Mouse (Mus musculus): Measurements from ENCODE around the gene Ssx2ip. TPM values are rescaled to one million over a fixed set of nuclear protein-coding genes. Genes with fewer than 3 reads are reported as not detected.
A peak's percentile ranks its signal among the peaks of the same experiment; 100 is the strongest.

Ssx2ip gene
- 10 to 100 TPM; 87.7 to 89.5 TPM for total RNA-seq (2021)

DNA sequence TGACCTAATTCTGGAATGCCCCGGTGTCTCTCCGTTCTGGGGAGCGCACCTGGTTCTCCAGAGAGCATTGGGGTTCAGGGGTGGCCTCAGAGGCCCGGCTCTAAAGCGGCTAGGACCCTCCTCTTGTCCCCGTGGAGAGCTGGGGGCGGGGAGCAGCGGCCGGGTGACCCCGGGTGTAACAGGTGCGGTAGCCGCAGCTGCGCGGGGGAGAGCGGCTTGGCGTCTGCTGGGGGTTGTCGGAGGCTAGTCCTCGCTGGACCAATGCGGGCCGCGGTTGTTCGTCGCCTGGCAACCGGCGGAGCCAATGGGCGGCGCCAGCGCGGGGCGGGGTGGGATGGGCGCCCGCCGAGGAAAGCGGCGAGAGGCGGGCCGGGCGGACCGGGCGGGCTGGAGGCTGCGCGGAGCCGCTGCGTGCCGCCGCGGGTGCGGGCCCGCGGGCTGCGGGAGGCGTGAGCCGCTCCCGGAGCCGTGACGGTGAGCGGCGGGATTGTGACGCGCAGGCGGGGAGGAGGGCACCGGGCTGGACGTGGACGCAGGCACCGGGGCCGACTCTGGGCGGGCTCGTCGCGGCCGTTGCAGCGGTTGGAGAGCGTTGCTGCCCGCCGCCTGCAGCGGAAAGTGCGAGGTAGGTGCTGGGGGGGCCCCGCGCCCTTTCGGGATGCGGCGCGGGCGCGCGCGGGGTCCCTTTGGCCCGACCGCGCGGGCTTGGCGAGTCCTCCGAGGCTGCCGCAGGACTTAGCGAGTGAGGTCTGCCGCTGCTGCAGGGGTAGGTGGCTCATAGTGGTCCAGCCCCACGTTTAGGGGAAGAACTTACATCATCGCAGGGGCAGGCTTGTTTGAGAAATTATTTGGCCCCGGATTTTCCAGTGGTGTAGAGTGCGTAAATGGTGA is at the start of gene Ssx2ip:
Gene Ssx2ip (plus strand): TSS at position 332 of the 891 bp plus-strand sequence.
- peak; percentile 97 to 98 for DNase-seq (ENCODE audit: low spot score in 2 of 2)
- intact Hi-C loops (cut with DNase I), result loop anchor here (5.0 kb wide), 1 partner anchor 57 kb away; no protein-coding TSS in a partner anchor

DNA sequence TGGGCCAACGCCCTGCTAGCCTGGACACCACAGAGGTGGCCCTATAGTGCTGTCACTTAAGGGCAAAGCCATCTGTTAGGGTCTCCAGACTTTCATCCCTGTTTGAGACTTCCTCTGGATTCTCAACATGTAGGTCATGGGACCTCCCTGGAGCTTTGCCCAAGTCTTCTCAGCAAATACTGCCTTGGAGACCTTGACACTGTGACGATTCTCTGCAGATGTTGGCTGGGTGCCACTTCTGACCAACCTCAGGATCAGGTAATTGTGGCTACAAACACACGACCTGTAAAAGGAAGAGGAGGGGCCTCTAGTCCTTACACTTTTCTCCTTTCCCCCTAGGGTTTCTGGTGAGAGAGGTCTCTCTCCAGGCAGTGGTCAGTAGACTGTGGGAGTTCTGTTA is 49.3 kb upstream of the Ssx2ip start:
- intact Hi-C loops (cut with DNase I), result no loop called here
- DNase-seq (ENCODE audit: low spot score in 2 of 2), result no peak

DNA sequence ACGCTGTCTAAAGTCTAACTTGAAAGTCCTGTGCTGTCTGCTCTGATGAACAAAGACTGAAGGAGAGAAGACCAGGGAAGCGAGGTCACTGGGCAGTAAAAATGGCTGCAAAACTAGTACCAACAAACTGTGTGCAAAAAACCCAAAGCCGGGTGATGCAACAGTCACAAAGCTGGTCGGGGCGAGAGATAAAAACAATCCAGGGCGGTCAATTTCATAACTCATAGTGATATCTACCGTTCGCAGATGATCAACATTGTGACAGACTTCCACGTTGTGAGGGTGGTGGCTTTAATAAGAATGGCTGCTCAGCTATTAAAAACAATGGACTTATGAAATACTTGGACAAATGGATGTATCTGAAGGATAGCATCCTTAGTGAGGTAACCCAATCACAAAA is 39.0 kb upstream of the Ssx2ip start:
- no peak for DNase-seq (ENCODE audit: low spot score in 2 of 2)
- intact Hi-C loops (cut with DNase I), result no loop called here

DNA sequence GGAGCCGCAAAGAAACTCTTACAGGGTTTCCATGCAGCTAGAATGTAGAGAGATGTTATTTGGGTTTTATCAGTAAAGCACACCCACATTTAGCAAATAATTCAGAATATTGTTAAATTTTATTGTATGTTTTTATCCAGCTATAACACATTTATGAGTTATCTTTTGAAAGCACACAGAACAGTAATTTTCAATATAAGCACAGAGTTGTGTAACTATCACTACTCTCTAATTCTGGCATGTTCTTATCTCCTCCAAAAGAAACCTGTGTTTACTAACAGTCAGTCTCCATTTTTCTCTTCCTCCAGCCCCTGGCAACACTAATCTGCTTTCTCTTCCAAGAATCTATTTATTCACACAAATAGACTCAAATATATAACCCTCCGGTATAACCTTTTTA is 37.4 kb upstream of the Ssx2ip start:
- intact Hi-C loops (cut with DNase I), result no loop called here
- no peak for DNase-seq (ENCODE audit: low spot score in 2 of 2)

DNA sequence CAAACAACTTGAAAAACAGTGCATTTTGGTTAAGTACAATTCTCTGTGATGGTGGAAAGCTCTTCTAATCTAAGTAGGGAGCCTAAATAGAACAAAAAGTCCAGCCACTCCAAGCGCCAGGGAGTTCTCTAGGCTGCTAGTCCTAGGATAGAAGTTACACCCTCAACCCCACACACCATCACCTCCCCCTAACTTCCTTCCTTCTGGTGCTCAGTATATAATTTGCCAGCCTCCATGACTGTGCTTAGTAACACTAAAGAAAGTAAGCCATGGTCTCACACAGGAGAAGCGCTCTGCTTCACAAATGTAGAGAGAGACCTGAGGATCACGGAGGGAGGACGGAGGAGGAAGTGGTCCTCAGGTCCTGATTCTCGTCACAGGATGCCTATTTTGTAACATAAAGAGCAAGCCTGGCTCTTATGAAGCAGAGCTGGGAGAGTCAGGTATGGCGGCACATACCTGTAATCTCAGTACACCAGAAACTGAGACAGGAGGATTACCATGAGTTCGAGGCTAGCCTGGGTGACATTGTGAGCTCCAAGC is 33.8 kb upstream of the Ssx2ip start:
- intact Hi-C loops (cut with DNase I), result no loop called here
- no peak for DNase-seq (ENCODE audit: low spot score in 2 of 2)

DNA sequence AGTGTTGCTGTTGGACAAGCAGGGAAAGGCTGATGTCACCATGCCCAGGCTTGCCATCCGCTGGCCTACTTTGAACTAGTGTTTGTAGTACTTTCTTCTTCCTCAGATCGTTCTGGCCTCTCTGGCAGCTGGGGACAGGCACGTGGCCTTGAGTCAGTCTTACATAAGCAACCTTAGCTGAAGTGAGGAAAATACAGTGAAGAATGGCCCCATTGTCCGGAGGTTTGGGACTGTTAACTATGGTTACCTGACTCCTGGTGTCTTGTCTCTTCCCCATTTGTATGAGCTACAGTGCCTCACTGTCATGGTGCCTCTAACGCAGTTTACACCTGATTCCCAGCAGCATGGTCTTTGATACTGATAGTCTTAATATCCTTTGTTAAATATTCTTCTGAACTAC is 33.2 kb upstream of the Ssx2ip start:
- intact Hi-C loops (cut with DNase I), result no loop called here
- no peak for DNase-seq (ENCODE audit: low spot score in 2 of 2)

DNA sequence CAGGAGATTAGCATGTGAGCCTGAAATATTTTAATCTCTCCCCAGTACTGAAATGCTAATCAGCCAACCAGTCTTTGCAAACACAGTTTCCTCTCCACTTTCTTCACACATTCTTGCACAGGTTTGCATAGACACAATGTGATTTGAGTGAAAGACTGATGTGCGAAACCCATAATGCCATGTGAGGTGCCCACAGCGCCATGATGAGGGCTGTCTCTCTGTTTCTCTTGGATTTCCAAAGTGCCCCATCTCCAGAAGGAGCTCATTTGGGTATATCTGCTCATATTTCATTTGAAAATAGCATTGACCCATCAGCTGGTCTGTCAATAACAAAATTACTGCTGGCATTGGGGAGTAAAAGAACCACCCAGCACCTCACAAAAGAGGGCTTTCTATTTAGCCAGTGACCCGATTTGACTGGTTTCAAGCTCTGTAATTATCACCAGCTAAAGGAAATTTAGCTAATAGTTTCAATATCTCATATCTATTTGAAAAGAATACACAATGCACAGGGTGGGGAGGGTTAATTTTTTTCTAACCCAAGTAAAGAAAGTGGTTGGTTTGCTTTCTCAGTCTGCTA is 29.8 kb upstream of the Ssx2ip start:
- intact Hi-C loops (cut with DNase I), result no loop called here
- no peak for DNase-seq (ENCODE audit: low spot score in 2 of 2)

DNA sequence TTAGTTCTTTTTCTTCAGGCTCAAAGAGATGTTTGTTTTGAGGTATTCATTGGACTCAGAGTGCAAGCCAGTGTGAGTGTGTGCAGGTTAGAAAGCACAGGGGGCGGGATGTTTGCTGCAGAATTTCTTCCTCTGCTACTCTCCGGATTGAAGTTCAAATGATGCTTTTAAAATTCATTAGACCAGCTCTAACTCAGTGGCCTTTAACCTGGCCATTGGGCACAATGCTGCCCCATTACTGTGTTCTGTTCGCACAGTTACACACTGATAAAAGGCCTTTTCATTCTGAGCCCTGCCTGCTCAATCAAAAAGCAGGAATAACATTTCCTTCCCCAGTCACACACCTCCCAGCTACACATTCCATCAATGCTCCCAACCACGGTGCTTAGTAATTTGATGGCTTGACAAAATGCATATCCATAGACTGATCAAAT is 29.2 kb upstream of the Ssx2ip start:
- no peak for DNase-seq (ENCODE audit: low spot score in 2 of 2)
- intact Hi-C loops (cut with DNase I), result no loop called here

DNA sequence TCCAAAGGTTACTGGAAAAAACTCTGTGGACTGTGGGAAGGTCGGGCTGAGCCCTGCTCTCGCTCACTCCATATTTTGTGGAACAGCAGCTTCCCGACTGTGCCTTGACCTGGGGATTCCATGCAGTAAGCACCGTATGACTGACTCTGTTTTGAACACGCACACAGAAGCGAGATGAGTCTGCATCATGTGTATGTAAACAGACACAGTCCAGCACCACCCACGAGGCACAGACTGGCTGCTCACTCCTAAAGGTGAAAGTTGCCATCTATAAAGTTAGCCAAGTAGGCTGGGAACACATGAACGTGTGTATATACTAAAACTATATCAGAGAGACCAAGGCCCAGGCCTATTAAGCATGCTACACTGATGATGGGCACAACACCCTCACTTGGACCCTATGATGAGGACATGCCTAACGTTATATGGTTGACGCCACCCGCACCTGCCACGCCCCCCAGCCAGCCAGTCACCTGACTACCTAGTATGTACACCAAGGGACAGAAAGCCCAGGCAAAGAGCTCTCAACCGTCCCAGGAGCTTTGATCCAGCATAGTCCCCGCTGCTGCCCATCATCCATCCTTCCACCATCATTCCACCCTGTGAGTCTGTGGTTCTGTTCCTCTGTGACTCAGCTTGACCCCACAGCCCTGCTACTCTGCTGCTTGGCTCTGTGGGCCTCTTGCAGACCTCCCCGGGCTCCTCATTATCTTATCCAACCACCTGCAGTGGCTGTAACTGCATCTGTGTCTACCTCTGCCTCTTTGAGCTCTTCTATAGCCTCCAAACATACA is 27.9 kb upstream of the Ssx2ip start:
- intact Hi-C loops (cut with DNase I), result no loop called here

DNA sequence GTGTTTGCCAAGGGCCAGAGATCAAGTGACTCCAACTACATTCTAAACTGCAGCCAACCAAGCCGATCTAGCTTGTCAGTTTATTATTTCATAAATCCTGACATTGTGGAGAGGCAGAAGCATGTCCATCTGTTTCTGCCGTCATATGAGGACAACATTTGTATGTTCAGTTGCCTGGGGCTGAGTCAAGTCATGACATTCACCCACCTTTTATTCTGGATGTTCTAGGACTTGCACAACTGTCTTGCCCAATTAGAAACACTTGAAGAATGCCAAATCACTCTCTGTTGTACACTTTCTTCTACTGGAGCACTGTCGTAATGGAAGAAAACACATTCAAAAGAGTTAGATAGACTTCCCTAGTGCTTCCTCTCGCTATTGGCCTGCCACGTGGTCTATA is 27.2 kb upstream of the Ssx2ip start:
- intact Hi-C loops (cut with DNase I), result no loop called here
- DNase-seq (ENCODE audit: low spot score in 2 of 2), result no peak

More for the DNA sequence above, 27.9 kb upstream of the Ssx2ip start:
- no peak for DNase-seq (ENCODE audit: low spot score in 2 of 2)

DNA sequence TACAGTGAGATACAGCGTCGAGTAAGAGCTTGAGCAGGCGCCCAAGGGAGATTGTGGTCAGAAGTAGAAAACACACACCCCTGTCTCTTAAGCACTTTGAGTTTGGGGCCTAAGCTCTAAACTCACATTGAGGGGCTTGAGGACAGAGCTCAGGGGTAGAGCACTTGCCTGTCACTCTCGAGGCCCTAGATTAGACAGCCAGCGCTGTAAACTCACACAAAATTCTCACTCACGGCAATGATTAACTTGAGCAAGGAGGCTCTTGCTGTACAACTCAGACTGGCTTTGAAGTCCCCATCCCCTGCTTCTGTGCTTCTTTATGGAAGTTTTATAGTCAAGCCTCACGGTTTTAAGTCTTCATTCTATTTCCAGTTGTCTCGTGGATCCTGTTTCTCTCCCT is 25.7 kb upstream of the Ssx2ip start:
- intact Hi-C loops (cut with DNase I), result no loop called here
- DNase-seq (ENCODE audit: low spot score in 2 of 2), result no peak

DNA sequence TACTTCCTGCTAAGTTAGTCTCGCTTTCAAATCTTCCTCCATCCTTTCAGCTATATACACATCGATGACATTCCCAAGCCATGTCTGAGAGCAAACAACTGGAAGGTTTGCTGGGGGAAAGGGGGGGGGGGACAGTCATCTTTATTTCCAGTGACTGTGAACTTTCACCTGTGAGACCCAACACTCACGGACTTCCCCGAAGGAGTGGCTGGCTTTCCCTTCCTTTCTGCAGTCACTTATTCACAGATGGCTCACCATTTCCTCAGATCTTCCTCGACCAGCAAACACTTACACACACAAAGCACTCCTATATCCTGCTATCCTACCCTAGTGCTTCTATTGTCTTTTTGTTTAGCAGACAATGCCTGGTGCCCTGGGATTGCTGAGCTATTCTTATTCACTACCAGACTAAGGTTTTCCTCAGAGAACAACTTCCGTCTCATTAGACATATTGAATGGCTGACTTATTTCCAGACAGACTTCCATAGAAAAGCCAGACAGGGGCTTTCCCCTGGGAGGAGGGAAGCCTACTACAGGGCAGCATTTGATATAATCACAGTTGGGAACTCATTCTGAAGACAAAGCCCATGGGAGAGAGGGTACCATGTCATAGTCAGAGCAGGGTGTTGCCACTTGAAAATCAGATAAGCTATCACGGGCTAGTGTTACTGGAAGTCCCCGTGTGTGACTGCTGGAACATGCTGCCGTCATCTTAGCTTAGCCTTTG is 24.5 kb upstream of the Ssx2ip start:
- DNase-seq (ENCODE audit: low spot score in 2 of 2), result no peak
- intact Hi-C loops (cut with DNase I), result no loop called here

DNA sequence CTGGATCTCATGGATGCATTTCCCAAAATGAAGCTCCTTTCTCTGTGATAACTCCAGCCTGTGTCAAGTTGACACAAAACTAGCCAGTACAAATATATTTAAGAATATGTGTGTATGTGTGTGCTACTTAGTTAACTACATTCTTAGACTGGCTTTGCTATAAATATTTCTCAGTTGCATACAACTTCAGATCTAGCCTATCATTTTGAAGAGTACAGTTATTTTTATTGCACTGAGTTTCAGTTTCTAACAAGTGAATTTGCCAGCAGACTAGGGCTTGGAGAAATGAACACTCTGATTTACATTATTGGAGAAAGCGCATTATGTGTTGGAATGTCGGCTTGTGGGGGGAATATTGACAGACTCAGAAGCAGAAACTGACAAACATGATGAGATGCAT is 23.6 kb upstream of the Ssx2ip start:
- no peak for DNase-seq (ENCODE audit: low spot score in 2 of 2)
- intact Hi-C loops (cut with DNase I), result no loop called here

DNA sequence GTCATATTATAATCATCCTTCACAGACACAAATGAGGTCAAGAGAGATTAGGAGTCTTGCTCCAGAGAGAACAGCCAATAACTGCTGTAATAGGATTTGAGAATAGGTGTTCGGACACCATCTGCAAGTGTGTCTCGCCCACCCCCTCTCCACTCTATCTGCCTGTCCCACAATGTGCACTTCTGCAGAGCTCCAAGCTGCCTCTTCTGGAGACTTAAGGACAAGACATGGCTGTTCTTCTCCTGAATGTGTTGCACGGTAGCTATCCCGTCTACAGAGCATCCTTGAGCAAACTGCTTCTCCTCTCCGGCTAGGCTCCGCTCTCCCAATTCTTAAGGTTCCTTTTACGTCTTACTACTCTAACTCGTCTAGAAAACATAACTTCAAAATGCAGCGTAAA is 23.0 kb upstream of the Ssx2ip start:
- DNase-seq (ENCODE audit: low spot score in 2 of 2), result no peak
- intact Hi-C loops (cut with DNase I), result no loop called here

DNA sequence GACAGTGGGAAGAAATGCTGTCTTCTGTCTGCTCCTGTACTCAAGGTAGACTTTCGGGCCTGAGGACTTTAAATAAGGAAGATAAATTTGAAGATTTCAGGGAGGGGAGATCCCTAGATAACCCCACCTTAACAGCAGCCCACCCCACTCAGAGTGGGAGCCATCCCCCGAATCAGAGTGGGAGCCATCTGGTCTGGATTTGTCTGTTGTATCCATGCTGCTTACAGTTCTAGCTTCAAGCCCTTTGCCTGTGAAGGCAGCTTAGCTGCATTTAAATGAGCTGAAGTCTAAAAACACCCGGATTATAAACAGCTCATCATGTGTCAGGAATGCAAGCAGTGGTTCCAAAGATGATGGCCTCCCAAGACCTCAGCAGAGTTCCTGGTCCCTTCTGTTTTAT is 17.6 kb upstream of the Ssx2ip start:
- intact Hi-C loops (cut with DNase I), result no loop called here
- no peak for DNase-seq (ENCODE audit: low spot score in 2 of 2)

DNA sequence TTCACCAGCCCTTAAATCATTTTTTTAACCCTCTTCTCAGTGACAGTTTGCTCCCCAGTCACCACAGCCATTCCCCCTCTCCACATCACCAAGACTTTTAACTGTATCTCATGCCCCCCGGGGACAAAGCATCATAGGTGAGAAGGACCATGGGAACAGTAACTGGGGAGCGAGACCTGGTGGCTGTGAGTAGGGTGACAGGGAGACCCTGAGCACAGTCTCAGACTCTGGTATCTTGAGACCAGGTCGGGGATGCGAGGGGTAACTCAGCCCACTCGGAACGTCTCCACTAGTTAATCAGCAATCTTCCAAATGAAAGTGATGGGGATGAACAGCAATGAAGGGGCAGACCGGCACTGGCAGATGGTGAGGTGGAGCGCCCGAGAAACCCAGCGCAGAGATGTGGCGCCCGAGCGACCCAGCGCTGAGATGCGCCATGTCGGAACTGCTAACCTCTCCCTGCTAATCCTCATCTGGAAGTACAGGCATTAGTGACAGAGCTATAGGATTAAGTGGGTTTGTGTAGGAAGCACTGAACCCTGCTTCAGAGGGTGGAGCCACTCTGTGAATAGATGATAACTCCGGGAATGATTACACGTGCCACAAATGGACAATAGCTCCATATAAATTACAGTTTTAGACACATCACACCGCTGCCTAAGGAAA is 11.7 kb upstream of the Ssx2ip start:
- intact Hi-C loops (cut with DNase I), result no loop called here
- no peak for DNase-seq (ENCODE audit: low spot score in 2 of 2)

DNA sequence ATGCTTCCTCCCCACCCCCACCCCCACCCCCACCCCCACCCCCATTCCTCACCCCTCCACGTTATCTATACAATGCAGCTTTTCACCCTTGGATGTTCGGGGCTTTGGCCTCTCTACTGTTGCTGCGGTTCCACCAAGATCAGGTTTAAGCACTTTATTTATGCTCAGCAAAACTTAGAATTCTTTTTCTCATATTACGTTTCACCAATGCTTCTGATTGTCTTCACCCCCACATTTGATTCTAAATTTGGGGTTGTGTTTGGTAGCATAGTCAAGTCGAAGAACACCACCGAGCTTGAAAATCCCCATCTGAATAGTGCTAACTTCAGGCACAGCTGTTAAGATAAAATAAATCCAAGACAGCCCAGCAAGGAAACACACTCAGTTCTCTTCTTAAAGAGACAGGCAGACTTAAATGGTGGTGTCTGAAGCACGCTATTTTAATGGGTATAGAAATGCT is 10.8 kb upstream of the Ssx2ip start:
- intact Hi-C loops (cut with DNase I), result no loop called here
- DNase-seq (ENCODE audit: low spot score in 2 of 2), result no peak

DNA sequence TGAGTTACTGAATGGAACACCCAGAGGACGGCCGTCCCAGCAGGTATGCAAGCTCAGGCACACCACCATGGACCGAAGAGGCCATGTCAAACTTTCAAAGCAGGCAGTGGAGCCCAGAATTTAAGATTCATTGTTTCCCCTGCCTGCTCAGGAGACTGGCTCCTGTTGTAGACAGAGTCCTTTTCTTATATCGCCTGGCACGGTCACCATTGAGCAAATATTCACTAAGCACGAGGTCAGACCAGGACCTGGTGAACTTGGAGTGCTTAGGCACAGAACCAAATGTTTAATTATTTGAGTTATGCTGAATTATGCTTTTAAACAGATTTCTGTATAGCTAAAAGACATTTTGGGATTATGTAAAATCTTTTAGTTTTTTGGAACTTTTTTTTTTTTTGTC is 8.2 kb upstream of the Ssx2ip start:
- DNase-seq (ENCODE audit: low spot score in 2 of 2), result no peak
- intact Hi-C loops (cut with DNase I), result no loop called here

DNA sequence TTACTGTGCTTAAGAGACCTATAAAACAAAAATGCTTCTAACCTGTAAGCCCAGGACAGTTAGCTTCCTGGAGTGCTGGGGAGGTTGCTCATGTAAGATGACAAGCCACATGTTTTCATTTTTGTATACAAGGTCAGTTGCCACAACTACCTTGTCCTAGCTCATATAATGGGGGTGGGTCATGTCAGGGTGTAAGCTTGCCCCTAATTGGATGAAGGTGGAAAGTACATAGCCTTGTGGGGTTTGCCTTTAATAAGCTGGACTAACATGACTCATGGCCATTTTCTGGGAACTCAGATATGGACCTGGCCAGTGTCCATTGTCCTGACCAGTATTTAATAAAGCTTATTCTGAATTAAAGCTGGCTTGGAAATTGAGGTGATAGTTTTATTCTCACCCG is 7.5 kb upstream of the Ssx2ip start:
- intact Hi-C loops (cut with DNase I), result no loop called here
- DNase-seq (ENCODE audit: low spot score in 2 of 2), result no peak
